Mouse (Mus musculus) bone marrow macrophage, adult 2 months (primary cell): ENCODE measurements around the gene Rere.

Experiments used
- CTCF ChIP-seq: IDR thresholded peaks from 2 replicates; pipeline ENCODE4 v1.5.1; 2012; ENCODE audit warnings: low read depth, mild to moderate bottlenecking, low read length, moderate library complexity
- POLR2A ChIP-seq: IDR thresholded peaks from 2 replicates; pipeline ENCODE4 v1.6.1; 2012; ENCODE audit warnings: mild to moderate bottlenecking, low read depth, low read length, borderline replicate concordance

- TF ChIP-seq POLR2A, result no peak
- TF ChIP-seq CTCF, result no peak
These were observed 107.1 kb downstream of the Rere start for GRCm38 (mm10) chr4:150388518-150388917.
